Mouse (Mus musculus): ENCODE data around the gene Slc25a44. TPM values are rescaled to one million over a fixed set of nuclear protein-coding genes. Genes with fewer than 3 reads are reported as not detected.
A peak's percentile ranks its signal among the peaks of the same experiment; 100 is the strongest.

Gene Slc25a44
- total and polyA plus RNA-seq, 3 experiments, result 11.9 to 19.1 (median 14.6) TPM

DNA sequence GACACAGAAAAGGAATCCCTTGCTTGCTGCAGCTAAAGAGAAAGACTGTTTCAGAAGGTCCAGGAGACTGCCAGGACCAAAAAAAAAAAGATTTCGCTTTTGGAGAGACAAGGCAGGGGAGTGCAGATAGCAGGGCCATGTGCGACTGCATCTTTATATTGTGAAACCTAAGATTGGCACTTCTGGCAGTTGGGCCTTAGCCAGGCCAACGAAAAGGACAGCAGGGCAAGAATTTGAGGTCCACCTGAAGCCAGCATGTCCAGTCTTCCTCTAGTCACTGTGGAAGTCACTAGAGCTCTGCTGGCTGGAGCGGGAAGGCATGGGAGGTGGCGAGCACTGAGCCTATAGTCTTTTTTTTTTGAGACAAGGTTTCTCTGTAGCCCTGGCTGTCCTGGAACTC, 16.0 kb downstream of the Slc25a44 start:
- Histone ChIP-seq H3K4me3 (no peak overlapping the region), H3K36me3 (ENCODE audit: control insufficient read depth, insufficient read depth, low read length) (no peaks in the 10 kb centered on the region), H3K27me3 (ENCODE audit: control insufficient read depth, insufficient read depth, low read length) (no peaks in the 10 kb centered on the region), H3K9ac (ENCODE audit: low read depth, low read length) (no peak overlapping the region), H3K79me2 (replicated peaks; ENCODE audit: control insufficient read depth, insufficient read depth, low read length) (no peaks in the 10 kb centered on the region), H3K27ac (no peak overlapping the region), H3K4me1 (ENCODE audit: control insufficient read depth, insufficient read depth, low read length) (peaks cover 2% of the 10 kb centered on the region; the same call in 1 of the 2 replicates)
- intact Hi-C loops (cut with DNase I), result no loop called here
- DNase-seq, result no peak
- WGBS, result 46% methylated on average over 5 of the region's 5 CpGs
- TF ChIP-seq CTCF (IDR thresholded peaks at IDR 0.05), result no peak
- no peak for TF ChIP-seq POLR2A (IDR thresholded peaks at IDR 0.05; ENCODE audit: insufficient read depth, low read depth, low read length)
- no peak for TF ChIP-seq EP300 (IDR thresholded peaks at IDR 0.05; ENCODE audit: insufficient read depth, low read depth, low read length)

- Histone ChIP-seq H3K36me3 (ENCODE audit: control insufficient read depth, insufficient read depth, low read length) (no peaks in the 10 kb centered on the region), H3K79me2 (replicated peaks; ENCODE audit: control insufficient read depth, insufficient read depth, low read length) (no peaks in the 10 kb centered on the region), H3K27ac (no peak overlapping the region), H3K9ac (ENCODE audit: low read depth, low read length) (no peak overlapping the region), H3K27me3 (ENCODE audit: control insufficient read depth, insufficient read depth, low read length) (no peaks in the 10 kb centered on the region), H3K4me3 (no peak overlapping the region), H3K4me1 (ENCODE audit: control insufficient read depth, insufficient read depth, low read length) (peaks cover 2% of the 10 kb centered on the region; the same call in 1 of the 2 replicates)
- 58% methylated on average over 7 of the region's 7 CpGs for WGBS
- intact Hi-C loops (cut with DNase I), result loop anchor here (1.0 to 2.0 kb wide), 2 partner anchors 60 to 119 kb away; no protein-coding TSS in a partner anchor
- DNase-seq, result no peak
- TF ChIP-seq EP300 (IDR thresholded peaks at IDR 0.05; ENCODE audit: insufficient read depth, low read depth, low read length), result no peak
- TF ChIP-seq POLR2A (IDR thresholded peaks at IDR 0.05; ENCODE audit: insufficient read depth, low read depth, low read length), result no peak
- TF ChIP-seq CTCF (IDR thresholded peaks at IDR 0.05), result no peak
Observed at GRCm38 (mm10) chr3:88407529-88407928, 17.4 kb downstream of the Slc25a44 start.

DNA sequence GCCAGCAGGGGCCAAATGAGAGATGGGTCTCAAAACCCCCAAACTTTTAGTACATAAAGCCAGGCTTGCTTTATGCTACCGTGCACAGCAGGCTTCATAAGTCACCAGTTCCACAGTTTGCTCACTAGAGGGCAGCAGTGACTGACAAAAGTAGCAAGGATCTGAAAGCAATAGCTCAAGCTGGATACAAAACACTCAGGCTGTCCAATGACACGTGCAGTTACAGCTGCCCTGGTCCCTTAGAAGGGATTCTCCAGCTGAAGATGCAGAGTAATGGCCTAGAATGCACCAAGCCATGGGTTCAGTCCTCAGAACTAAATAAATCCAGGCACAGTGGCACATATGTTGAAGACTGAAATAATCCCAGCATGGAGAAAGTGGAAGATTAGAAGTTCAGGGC, 17.8 kb downstream of the Slc25a44 start:
- peaks cover 2% of the 10 kb centered on the region; the same call in 1 of the 2 replicates for H3K4me1 ChIP-seq (ENCODE audit: control insufficient read depth, insufficient read depth, low read length)
- H3K27ac ChIP-seq, result no peak overlapping the region
- no peaks in the 10 kb centered on the region for H3K27me3 ChIP-seq (ENCODE audit: control insufficient read depth, insufficient read depth, low read length)
- peak; percentile 54 to 63 for DNase-seq
- no peak overlapping the region for H3K9ac ChIP-seq (ENCODE audit: low read depth, low read length)
- no peak for TF ChIP-seq POLR2A (IDR thresholded peaks at IDR 0.05; ENCODE audit: insufficient read depth, low read depth, low read length)
- peak; percentile 95 for TF ChIP-seq CTCF (IDR thresholded peaks at IDR 0.05)
- peak; percentile 91 for TF ChIP-seq EP300 (IDR thresholded peaks at IDR 0.05; ENCODE audit: insufficient read depth, low read depth, low read length)
- intact Hi-C loops (cut with DNase I), result loop anchor here (1.0 to 2.0 kb wide), 2 partner anchors 60 to 120 kb away; no protein-coding TSS in a partner anchor
- no peak overlapping the region for H3K4me3 ChIP-seq
- WGBS, result 0% methylated on average over 2 of the region's 2 CpGs
- H3K79me2 ChIP-seq (replicated peaks; ENCODE audit: control insufficient read depth, insufficient read depth, low read length), result no peaks in the 10 kb centered on the region
- no peaks in the 10 kb centered on the region for H3K36me3 ChIP-seq (ENCODE audit: control insufficient read depth, insufficient read depth, low read length)

DNA sequence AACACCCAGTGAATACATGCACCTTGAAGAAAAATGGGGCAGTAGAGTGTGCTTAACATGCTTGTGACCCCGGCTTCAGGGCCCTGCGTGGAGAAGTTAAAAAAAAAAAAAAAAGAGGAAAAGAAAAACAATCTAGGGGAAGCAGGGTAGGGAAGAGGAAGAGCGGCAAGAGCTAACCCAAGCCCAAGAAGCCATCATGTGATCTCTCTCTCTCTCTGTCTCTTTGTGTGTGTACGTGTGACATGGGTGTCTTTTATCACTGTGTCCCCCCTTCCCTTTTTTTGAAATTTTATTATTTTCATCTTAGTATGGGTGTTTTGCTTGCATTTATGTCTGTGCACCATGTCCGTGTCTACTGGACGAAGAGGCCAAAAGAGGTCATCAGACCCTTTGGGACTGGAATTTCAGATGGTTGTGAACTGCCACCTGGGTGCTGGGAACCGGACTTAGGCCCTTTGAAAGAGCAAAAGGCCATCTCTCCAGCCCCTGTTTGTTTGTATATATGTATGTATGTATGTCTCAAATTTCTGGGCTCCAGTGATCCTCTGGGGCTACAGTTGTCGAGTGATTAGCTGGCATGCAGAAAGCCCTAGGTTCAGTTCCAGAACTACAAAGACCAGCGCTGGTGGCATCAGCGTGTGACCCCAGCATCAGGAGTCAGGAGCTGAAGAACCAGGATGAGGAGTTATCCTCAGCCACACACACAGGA, 21.3 kb downstream of the Slc25a44 start:
- intact Hi-C loops (cut with DNase I), result loop anchor here (1.0 kb wide), 1 partner anchor 62 kb away; no protein-coding TSS in a partner anchor
- Histone ChIP-seq H3K36me3 (ENCODE audit: control insufficient read depth, insufficient read depth, low read length) (no peaks in the 10 kb centered on the region), H3K4me3 (no peak overlapping the region), H3K9ac (ENCODE audit: low read depth, low read length) (no peak overlapping the region), H3K27ac (no peak overlapping the region), H3K27me3 (ENCODE audit: control insufficient read depth, insufficient read depth, low read length) (no peaks in the 10 kb centered on the region), H3K79me2 (replicated peaks; ENCODE audit: control insufficient read depth, insufficient read depth, low read length) (no peaks in the 10 kb centered on the region), H3K4me1 (ENCODE audit: control insufficient read depth, insufficient read depth, low read length) (no peaks in the 10 kb centered on the region)
- TF ChIP-seq CTCF (IDR thresholded peaks at IDR 0.05) (no peak), EP300 (IDR thresholded peaks at IDR 0.05; ENCODE audit: insufficient read depth, low read depth, low read length) (no peak), POLR2A (IDR thresholded peaks at IDR 0.05; ENCODE audit: insufficient read depth, low read depth, low read length) (no peak)
- 84% methylated on average over 10 of the region's 10 CpGs for WGBS
- DNase-seq, result no peak

DNA sequence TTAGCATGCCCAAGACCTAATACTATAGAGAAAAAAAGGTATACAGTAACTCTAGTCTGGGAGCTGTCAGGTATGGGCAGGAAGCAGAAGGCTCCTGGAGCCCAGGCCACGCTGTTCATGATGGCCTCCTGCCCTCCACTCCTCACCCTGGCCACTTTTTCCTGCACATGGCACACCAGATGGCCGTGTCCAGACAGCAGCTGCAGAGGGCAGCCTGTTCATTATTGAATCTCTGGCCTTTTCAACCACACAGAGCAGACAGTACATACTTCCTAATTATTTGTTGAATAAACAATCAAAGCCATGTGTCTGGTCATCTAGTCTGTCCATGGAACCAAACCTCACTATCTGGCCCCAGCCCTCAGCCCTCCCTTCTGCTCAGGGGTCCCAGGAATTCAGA, 26.3 kb downstream of the Slc25a44 start:
- no peaks in the 10 kb centered on the region for H3K4me1 ChIP-seq (ENCODE audit: control insufficient read depth, insufficient read depth, low read length)
- no peaks in the 10 kb centered on the region for H3K27me3 ChIP-seq (ENCODE audit: control insufficient read depth, insufficient read depth, low read length)
- 86% methylated on average over 2 of the region's 2 CpGs for WGBS
- intact Hi-C loops (cut with DNase I), result no loop called here
- H3K27ac ChIP-seq, result no peak overlapping the region
- TF ChIP-seq EP300 (IDR thresholded peaks at IDR 0.05; ENCODE audit: insufficient read depth, low read depth, low read length), result no peak
- no peak for TF ChIP-seq CTCF (IDR thresholded peaks at IDR 0.05)
- no peak for TF ChIP-seq POLR2A (IDR thresholded peaks at IDR 0.05; ENCODE audit: insufficient read depth, low read depth, low read length)
- H3K4me3 ChIP-seq, result no peak overlapping the region
- DNase-seq, result no peak
- no peaks in the 10 kb centered on the region for H3K36me3 ChIP-seq (ENCODE audit: control insufficient read depth, insufficient read depth, low read length)
- H3K79me2 ChIP-seq (replicated peaks; ENCODE audit: control insufficient read depth, insufficient read depth, low read length), result no peaks in the 10 kb centered on the region
- H3K9ac ChIP-seq (ENCODE audit: low read depth, low read length), result no peak overlapping the region

- H3K27me3 ChIP-seq (ENCODE audit: control insufficient read depth, insufficient read depth, low read length), result no peaks in the 10 kb centered on the region
- TF ChIP-seq CTCF (IDR thresholded peaks at IDR 0.05) (no peak), POLR2A (IDR thresholded peaks at IDR 0.05; ENCODE audit: insufficient read depth, low read depth, low read length) (no peak)
- no peaks in the 10 kb centered on the region for H3K4me1 ChIP-seq (ENCODE audit: control insufficient read depth, insufficient read depth, low read length)
- no peak for DNase-seq
- H3K27ac ChIP-seq, result no peak overlapping the region
- intact Hi-C loops (cut with DNase I), result no loop called here
- no peaks in the 10 kb centered on the region for H3K79me2 ChIP-seq (replicated peaks; ENCODE audit: control insufficient read depth, insufficient read depth, low read length)
- no peaks in the 10 kb centered on the region for H3K36me3 ChIP-seq (ENCODE audit: control insufficient read depth, insufficient read depth, low read length)
- no peak overlapping the region for H3K4me3 ChIP-seq
- H3K9ac ChIP-seq (ENCODE audit: low read depth, low read length), result no peak overlapping the region
- 77% methylated on average over 8 of the region's 8 CpGs for WGBS
Observed at GRCm38 (mm10) chr3:88395742-88396141, 29.2 kb downstream of the Slc25a44 start.

Measured in heart, adult 2 months (tissue).